Mouse (Mus musculus): ENCODE data around the gene Srsf1. TPM values are rescaled to one million over a fixed set of nuclear protein-coding genes. Genes with fewer than 3 reads are reported as not detected.
"Not testable (repeated sequence)": the region's sequence is repeated elsewhere in the genome, so short reads cannot be mapped to it uniquely, and the experiment has no call there.

The Srsf1 gene
- polyA plus RNA-seq, 1 experiment from 2014 or later: 88.1 TPM

GRCm38 (mm10) chr11:88036761-88037251 lies 10.4 kb upstream of the Srsf1 start:
- WGBS: 66% methylated on average over 10 of the region's 10 CpGs
- no peaks in the 10 kb centered on the region for H3K27me3 ChIP-seq (replicated peaks; ENCODE audit: insufficient read depth, low read length)
- no peaks in the 10 kb centered on the region for H3K9me3 ChIP-seq (ENCODE audit: low read length)
- H3K4me2 ChIP-seq (replicated peaks; ENCODE audit: low read depth, low read length): no peak overlapping the region
- no peak overlapping the region for H3K9ac ChIP-seq (replicated peaks; ENCODE audit: low read depth)
- H3K36me3 ChIP-seq (ENCODE audit: insufficient read depth, low read length): no peaks in the 10 kb centered on the region
- H3K4me1 ChIP-seq (ENCODE audit: insufficient read depth, low read depth, low read length): no peaks in the 10 kb centered on the region
- TF ChIP-seq EP300 (IDR thresholded peaks at IDR 0.05) (no peak), CTCF (IDR thresholded peaks at IDR 0.05) (no peak)
- DNase-seq (ENCODE audit: low spot score) (no peak), ATAC-seq (no peak)
- H3K27ac ChIP-seq (ENCODE audit: low read length): no peak overlapping the region
- H3K4me3 ChIP-seq (ENCODE audit: low read depth, low read length): no peak overlapping the region

DNA sequence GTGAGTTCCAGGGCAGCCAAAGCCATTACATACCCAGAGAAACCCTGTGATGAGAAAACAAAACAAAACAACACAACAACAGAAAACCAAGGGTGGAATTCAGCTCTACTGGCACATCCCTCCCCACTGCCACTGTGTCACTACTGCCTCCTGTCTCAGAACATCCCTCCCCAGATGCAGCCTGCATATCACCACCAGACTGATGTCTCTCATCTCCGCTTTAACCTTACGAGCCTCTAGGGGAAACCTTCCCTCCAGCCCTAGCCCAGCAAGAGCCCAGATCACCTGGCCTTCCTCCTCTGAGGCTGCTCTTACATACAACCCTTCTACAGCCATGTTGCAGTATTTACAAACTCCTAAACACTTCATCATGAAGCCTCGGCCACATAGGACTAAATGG lies 9.8 kb upstream of the Srsf1 start:
- WGBS: 79% methylated on average over 3 of the region's 3 CpGs
- Histone ChIP-seq H3K4me1 (ENCODE audit: insufficient read depth, low read depth, low read length) (no peaks in the 10 kb centered on the region), H3K9ac (replicated peaks; ENCODE audit: low read depth) (no peak overlapping the region), H3K36me3 (ENCODE audit: insufficient read depth, low read length) (no peaks in the 10 kb centered on the region), H3K9me3 (ENCODE audit: low read length) (no peaks in the 10 kb centered on the region), H3K27me3 (replicated peaks; ENCODE audit: insufficient read depth, low read length) (no peaks in the 10 kb centered on the region), H3K4me2 (replicated peaks; ENCODE audit: low read depth, low read length) (no peak overlapping the region), H3K27ac (ENCODE audit: low read length) (no peak overlapping the region), H3K4me3 (ENCODE audit: low read depth, low read length) (no peak overlapping the region)
- TF ChIP-seq EP300 (IDR thresholded peaks at IDR 0.05): no peak
- no peak for TF ChIP-seq CTCF (IDR thresholded peaks at IDR 0.05)
- no peak for DNase-seq (ENCODE audit: low spot score)
- ATAC-seq: no peak

- H3K27me3 ChIP-seq (replicated peaks; ENCODE audit: insufficient read depth, low read length): no peaks in the 10 kb centered on the region
- H3K9me3 ChIP-seq (ENCODE audit: low read length): no peaks in the 10 kb centered on the region
- DNase-seq (ENCODE audit: low spot score) (no peak), ATAC-seq (no peak)
- TF ChIP-seq EP300 (IDR thresholded peaks at IDR 0.05) (no peak), CTCF (IDR thresholded peaks at IDR 0.05) (no peak)
- H3K27ac ChIP-seq (ENCODE audit: low read length): no peak overlapping the region
- WGBS: 90% methylated on average over 1 of the region's 1 CpGs
- H3K4me2 ChIP-seq (replicated peaks; ENCODE audit: low read depth, low read length): no peak overlapping the region
- H3K36me3 ChIP-seq (ENCODE audit: insufficient read depth, low read length): no peaks in the 10 kb centered on the region
- H3K9ac ChIP-seq (replicated peaks; ENCODE audit: low read depth): no peak overlapping the region
- H3K4me3 ChIP-seq (ENCODE audit: low read depth, low read length): no peak overlapping the region
- no peaks in the 10 kb centered on the region for H3K4me1 ChIP-seq (ENCODE audit: insufficient read depth, low read depth, low read length)
These were observed 8.1 kb upstream of the Srsf1 start for GRCm38 (mm10) chr11:88039066-88039465.

DNA sequence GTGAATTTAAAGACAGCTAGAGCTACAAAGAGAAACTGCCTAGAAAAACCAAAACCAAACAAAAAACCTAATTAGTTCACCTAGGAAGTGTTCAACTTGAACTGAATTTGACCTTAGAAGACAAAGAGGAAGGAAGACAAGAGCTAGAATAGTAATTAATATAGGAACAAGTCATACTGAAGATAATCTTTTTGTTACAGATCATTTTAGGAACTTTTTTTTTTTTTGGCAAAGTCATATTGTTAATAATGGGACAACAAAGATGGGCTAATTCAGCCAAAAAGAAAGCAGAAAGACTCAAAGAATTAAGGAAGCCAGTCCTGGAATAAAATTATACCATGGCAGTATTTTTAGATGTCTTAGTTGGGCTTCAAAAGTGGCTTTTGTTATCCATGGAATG lies 2.9 kb upstream of the Srsf1 start:
- peaks cover 3% of the 10 kb centered on the region; the same call in 1 of the 2 replicates for H3K4me1 ChIP-seq (ENCODE audit: insufficient read depth, low read depth, low read length)
- no peak for DNase-seq (ENCODE audit: low spot score)
- no peak overlapping the region for H3K4me2 ChIP-seq (replicated peaks; ENCODE audit: low read depth, low read length)
- H3K9me3 ChIP-seq (ENCODE audit: low read length): no peaks in the 10 kb centered on the region
- no peak overlapping the region for H3K4me3 ChIP-seq (ENCODE audit: low read depth, low read length)
- no peak for TF ChIP-seq EP300 (IDR thresholded peaks at IDR 0.05)
- TF ChIP-seq CTCF (IDR thresholded peaks at IDR 0.05): no peak
- no peak overlapping the region for H3K9ac ChIP-seq (replicated peaks; ENCODE audit: low read depth)
- H3K27me3 ChIP-seq (replicated peaks; ENCODE audit: insufficient read depth, low read length): no peaks in the 10 kb centered on the region
- H3K27ac ChIP-seq (ENCODE audit: low read length): no peak overlapping the region
- ATAC-seq: no peak
- no peaks in the 10 kb centered on the region for H3K36me3 ChIP-seq (ENCODE audit: insufficient read depth, low read length)

DNA sequence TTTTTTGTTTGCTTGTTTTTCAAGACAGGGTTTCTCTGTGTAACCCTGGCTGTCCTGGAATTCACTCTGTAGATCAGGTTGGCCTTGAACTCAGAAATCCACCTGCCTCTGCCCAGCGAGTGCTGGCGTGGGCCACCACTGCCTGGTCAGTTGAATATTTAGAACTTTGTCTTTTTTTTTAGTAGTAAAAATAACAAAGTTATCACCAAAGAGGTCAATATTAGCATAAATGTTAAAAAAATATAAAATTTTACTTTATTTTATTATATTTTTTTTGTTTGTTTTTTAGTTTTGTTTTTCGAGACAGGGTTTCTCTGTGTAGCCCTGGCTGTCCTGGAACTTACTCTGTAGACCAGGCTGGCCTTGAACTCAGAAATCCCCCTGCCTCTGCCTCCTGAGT lies 2.0 kb upstream of the Srsf1 start:
- H3K27me3 ChIP-seq (replicated peaks; ENCODE audit: insufficient read depth, low read length); H3K36me3 ChIP-seq (ENCODE audit: insufficient read depth, low read length); H3K4me2 ChIP-seq (replicated peaks; ENCODE audit: low read depth, low read length); ATAC-seq; H3K4me1 ChIP-seq (ENCODE audit: insufficient read depth, low read depth, low read length); DNase-seq (ENCODE audit: low spot score); H3K4me3 ChIP-seq (ENCODE audit: low read depth, low read length); H3K27ac ChIP-seq (ENCODE audit: low read length); H3K9ac ChIP-seq (replicated peaks; ENCODE audit: low read depth); H3K9me3 ChIP-seq (ENCODE audit: low read length): not testable (repeated sequence)
- WGBS: 85% methylated on average over 3 of the region's 3 CpGs

DNA sequence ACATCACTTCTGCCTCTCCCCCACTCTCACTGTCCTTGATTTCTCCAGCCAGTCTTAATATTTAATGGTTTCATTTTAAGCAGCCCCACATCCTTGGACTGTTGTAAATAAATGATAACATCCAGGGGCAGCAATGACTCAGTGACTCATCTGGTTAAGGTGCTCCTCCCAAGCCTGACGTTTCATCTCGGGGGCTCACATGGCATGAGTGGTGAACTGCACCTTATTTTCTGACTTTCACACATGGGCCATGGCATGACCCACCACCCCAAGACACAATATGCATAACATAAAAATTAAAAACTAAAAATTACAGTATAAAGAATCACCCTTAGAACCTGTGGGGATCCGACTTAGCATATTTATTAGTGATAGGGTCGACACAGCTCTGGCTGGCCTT lies 1.3 kb upstream of the Srsf1 start:
- Histone ChIP-seq H3K4me2 (replicated peaks; ENCODE audit: low read depth, low read length) (no peak overlapping the region), H3K27ac (ENCODE audit: low read length) (no peak overlapping the region), H3K27me3 (replicated peaks; ENCODE audit: insufficient read depth, low read length) (no peaks in the 10 kb centered on the region), H3K4me1 (ENCODE audit: insufficient read depth, low read depth, low read length) (peaks cover 7% of the 10 kb centered on the region; the same call in 1 of the 2 replicates), H3K36me3 (ENCODE audit: insufficient read depth, low read length) (no peaks in the 10 kb centered on the region), H3K9ac (replicated peaks; ENCODE audit: low read depth) (no peak overlapping the region), H3K9me3 (ENCODE audit: low read length) (no peaks in the 10 kb centered on the region), H3K4me3 (ENCODE audit: low read depth, low read length) (no peak overlapping the region)
- DNase-seq (ENCODE audit: low spot score) (no peak), ATAC-seq (no peak)
- WGBS: 80% methylated on average over 4 of the region's 4 CpGs
- TF ChIP-seq CTCF (IDR thresholded peaks at IDR 0.05): no peak
- no peak for TF ChIP-seq EP300 (IDR thresholded peaks at IDR 0.05)
